Mouse (Mus musculus) urinary bladder, adult 18-20 months (tissue): ENCODE measurements around the gene Entpd5.

Experiments used
- DNase-seq, 2 experiments: peaks; one replicate each; pipeline ENCODE4 v3.0.0; 2022; ENCODE audit warnings: low spot score in 2 of 2, mixed read lengths in 2 of 2

The Entpd5 gene

GRCm38 (mm10) chr12:84408819-84409507, at the start of gene Entpd5, which contains the start of gene Bbof1:
Entpd5 (minus strand) TSS chr12:84409029.
Bbof1 (plus strand) TSS chr12:84409071.
- DNase-seq, result peak; percentile 82 to 90

- DNase-seq, result no peak
Measured at GRCm38 (mm10) chr12:84456911-84457310, 48.1 kb upstream of the Entpd5 start.

DNA sequence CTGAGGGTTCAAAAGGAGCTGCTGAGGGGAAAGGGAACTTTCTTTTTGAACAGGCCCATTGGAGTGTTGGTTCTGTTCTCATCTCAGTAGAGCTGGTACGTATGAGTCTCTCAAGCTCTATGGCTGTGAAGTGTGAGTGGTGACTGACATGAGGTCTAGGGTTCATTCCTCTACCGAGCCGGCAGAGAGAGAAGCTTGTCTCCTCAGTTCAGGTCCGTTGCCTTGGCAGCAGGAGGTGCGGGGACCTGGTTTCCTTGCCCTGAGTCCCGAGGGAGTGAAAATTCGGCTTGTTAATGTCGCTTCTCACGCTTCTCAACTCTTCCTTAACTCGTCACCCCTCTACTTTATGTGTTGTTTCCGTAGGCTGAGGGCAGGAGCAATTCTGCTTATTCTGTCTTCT, 43.0 kb upstream of the Entpd5 start:
- no peak for DNase-seq

- DNase-seq, result peak; percentile 86 to 97
Measured at GRCm38 (mm10) chr12:84450718-84451646, 42.2 kb upstream of the Entpd5 start, which contains the start of the genes Aldh6a1 and Lin52. Aldh6a1 (minus strand) TSS chr12:84451004. Lin52 (plus strand) TSS chr12:84451422.

DNA sequence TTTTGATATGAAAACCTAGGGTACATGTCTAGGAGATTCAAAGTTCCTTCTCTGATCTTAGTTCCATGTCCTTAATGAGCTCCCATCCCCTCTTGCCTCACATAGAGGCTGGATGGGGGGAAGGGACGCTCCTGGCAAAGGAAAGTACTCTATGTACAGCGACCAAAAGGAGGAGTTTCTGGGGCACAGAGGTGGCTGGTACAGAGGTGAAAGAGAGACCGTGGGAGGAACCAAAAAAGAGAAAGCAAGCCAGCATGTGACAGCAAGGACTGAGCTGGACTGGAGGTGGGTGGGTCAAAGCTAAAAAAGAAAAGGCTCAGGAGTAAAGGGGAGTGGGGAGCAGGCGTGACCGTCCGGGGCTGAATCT, 41.5 kb upstream of the Entpd5 start:
- peak in 1 of 2 experiments; percentile 17 for DNase-seq

DNA sequence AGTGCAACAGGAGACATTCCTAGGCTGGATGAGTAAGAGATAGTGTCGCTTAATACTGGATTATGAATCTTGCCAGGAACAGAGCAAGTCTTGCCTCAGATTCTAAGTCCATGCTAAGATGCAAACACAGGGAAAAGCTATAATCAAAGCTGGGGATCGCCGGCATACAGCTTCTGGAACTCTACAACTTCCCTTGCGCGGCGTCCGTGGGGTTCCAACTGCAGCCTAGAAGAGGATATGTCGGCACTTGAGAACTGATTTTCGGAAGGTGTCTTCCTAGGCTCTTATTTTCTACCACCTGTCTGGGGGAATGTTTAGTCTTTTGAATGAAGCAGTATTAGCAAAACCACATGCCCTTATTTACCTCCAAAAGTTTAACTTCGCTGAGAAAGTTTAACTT, 41.1 kb upstream of the Entpd5 start:
- DNase-seq, result no peak

- no peak for DNase-seq
Measured at GRCm38 (mm10) chr12:84448181-84448580, 39.4 kb upstream of the Entpd5 start.

DNA sequence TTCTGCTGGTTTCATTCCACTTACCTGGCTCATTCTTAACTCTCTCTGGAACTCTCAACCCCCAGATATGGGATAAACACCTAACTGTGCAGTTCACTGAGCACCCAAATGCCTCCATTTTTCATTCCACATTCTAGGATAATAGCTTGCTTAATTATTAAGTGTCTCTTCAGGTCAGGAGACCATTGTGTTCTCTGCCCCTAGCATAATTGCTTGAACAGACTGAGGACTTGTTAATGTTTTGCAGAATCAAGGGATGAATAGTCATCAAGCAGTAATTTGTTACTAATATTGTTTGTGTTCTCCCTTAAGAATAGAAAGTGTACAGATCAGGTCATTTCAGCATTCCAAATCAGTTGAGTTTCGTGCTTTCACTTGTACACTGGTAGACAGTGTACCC, 38.6 kb upstream of the Entpd5 start:
- DNase-seq, result no peak

- no peak for DNase-seq
Measured at GRCm38 (mm10) chr12:84442526-84442925, 33.7 kb upstream of the Entpd5 start.

GRCm38 (mm10) chr12:84438697-84439096, 29.9 kb upstream of the Entpd5 start:
- DNase-seq, result no peak

DNA sequence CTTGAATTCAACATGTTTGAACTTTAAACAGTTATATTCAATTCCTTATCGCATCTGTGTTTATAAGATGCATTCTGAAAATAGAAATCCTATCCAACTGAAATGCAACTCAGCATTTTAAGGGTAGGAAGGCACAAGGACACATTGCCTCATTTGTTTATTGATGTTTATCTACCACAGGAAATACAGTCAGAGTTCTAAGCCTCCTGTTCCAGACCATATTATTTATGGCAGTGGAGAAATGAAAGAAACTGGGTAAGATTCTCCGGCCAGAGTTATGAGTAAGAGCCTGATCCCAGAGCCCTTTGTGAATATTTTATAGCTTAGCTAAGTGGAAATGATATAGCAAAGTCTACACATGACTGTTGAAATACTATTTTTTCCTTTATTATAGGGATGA, 21.0 kb upstream of the Entpd5 start:
- DNase-seq, result no peak

GRCm38 (mm10) chr12:84423990-84424389, 15.2 kb upstream of the Entpd5 start:
- DNase-seq, result no peak

DNA sequence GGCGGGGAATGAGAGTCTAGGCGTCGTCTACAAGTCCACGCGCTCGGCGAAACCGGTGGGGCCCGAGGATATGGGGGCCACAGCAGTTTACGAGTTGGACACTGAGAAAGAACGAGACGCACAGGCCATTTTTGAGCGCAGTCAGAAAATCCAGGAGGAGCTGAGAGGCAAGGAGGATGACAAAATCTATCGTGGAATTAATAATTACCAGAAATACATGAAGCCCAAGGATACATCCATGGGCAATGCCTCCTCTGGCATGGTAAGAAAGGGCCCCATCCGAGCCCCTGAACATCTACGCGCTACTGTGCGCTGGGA, 8.7 kb upstream of the Entpd5 start:
- no peak for DNase-seq

- peak; percentile 64 to 77 for DNase-seq
Measured at GRCm38 (mm10) chr12:84416834-84417604, 8.2 kb upstream of the Entpd5 start, which contains the start of gene Rnf113a2. Rnf113a2 (plus strand) TSS chr12:84417196.

- no peak for DNase-seq
Measured at GRCm38 (mm10) chr12:84407874-84408818, 683 bp downstream of the Entpd5 start.

- DNase-seq, result no peak
Measured at GRCm38 (mm10) chr12:84407259-84407658, 1.6 kb downstream of the Entpd5 start.

GRCm38 (mm10) chr12:84404541-84404940, 4.3 kb downstream of the Entpd5 start:
- DNase-seq, result no peak

DNA sequence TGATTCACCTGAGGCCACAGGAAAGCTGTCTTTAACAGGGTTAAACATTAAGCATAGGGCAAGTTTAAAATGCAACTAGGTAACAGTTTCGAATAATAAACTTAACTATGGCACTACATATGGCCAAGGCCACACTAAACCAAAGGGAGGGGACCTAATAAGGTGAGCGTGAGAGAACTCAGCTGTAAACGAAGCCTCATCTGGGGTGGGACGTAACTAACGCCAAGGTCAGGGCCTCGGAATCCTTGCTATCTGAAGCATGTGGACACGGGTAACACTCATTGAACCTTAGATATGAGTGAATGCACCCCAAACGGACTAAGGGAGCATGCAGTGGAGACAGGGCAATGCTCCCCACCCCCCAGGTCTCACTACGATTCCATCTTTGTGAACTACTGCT, 5.9 kb downstream of the Entpd5 start:
- DNase-seq, result no peak

- DNase-seq, result peak; percentile 40 to 55
Measured at GRCm38 (mm10) chr12:84400653-84401052, 8.2 kb downstream of the Entpd5 start.

GRCm38 (mm10) chr12:84400068-84400467, 8.8 kb downstream of the Entpd5 start:
- DNase-seq, result no peak

DNA sequence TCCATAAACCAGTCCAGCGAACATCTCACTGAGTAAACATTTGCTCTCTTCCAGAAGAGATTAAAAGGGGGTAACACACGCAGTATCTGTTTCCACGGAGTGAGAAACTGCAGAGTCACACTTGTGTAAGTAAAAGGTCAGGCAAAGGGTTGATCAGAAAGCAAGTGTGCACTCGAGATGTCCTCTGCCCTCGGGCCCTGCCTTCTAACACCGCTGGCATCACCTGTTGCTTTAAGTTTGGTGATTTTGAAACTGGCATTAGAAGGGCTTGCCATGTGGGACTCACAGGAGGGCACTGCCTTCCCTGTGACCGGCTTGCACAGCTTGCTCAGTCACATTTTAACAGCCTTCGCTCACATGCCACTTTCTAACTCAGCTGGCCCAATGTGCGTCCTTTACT, 9.2 kb downstream of the Entpd5 start:
- DNase-seq, result peak; percentile 13 to 36
